Comparison of ENCODE assay signal across 21 mouse cellular contexts in genomic region chr10:83979930-83980329, GRCm38 (mm10).
"Had no signal": no experiment of that assay in that cellular context is flagged by ENCODE, and none has a peak within 500 bp of the region (broad histone marks: within the 10 kb centered on the region; RNA-seq: fewer than 3 reads in every experiment).

No protein-coding gene starts in this region.

- H3K9me3 ChIP-seq: limb, embryonic 10.5 days; limb, embryonic 13.5 days; liver, embryonic 12.5 days; liver, embryonic 15.5 days; lung, embryonic 15.5 days; midbrain, embryonic 12.5 days; midbrain, embryonic 15.5 days; neural tube, embryonic 13.5 days; stomach, embryonic 15.5 days had no signal

- H3K27ac ChIP-seq: kidney, postnatal 0 days; layer of hippocampus, adult 2 months; limb, embryonic 10.5 days; limb, embryonic 13.5 days; liver, embryonic 12.5 days; liver, embryonic 15.5 days; lung, embryonic 15.5 days; midbrain, embryonic 12.5 days; midbrain, embryonic 15.5 days; neural tube, embryonic 13.5 days; stomach, embryonic 15.5 days had no signal

- H3K9ac ChIP-seq: limb, embryonic 13.5 days; liver, embryonic 12.5 days; liver, embryonic 15.5 days; lung, embryonic 15.5 days; midbrain, embryonic 12.5 days; midbrain, embryonic 15.5 days; neural tube, embryonic 13.5 days; stomach, embryonic 15.5 days had no signal

- ATAC-seq: liver, embryonic 12.5 days; midbrain, embryonic 15.5 days had no signal

- H3K4me2 ChIP-seq: limb, embryonic 13.5 days; liver, embryonic 12.5 days; liver, embryonic 15.5 days; lung, embryonic 15.5 days; midbrain, embryonic 12.5 days; midbrain, embryonic 15.5 days; neural tube, embryonic 13.5 days; stomach, embryonic 15.5 days had no signal

- H3K4me3 ChIP-seq: layer of hippocampus, adult 2 months; limb, embryonic 10.5 days; limb, embryonic 13.5 days; liver, embryonic 12.5 days; liver, embryonic 15.5 days; lung, embryonic 15.5 days; midbrain, embryonic 12.5 days; midbrain, embryonic 15.5 days; neural tube, embryonic 13.5 days; stomach, embryonic 15.5 days had no signal

- H3K27me3 ChIP-seq: limb, embryonic 13.5 days; liver, embryonic 12.5 days; liver, embryonic 15.5 days; lung, embryonic 15.5 days; midbrain, embryonic 12.5 days; midbrain, embryonic 15.5 days; neural tube, embryonic 13.5 days; stomach, embryonic 15.5 days had no signal

- H3K4me1 ChIP-seq: limb, embryonic 10.5 days; liver, embryonic 12.5 days; liver, embryonic 15.5 days; stomach, embryonic 15.5 days had no signal

- H3K36me3 ChIP-seq: limb, embryonic 10.5 days; limb, embryonic 13.5 days; liver, embryonic 12.5 days; liver, embryonic 15.5 days; lung, embryonic 15.5 days; midbrain, embryonic 12.5 days; midbrain, embryonic 15.5 days; neural tube, embryonic 13.5 days; stomach, embryonic 15.5 days had no signal

- DNase-seq: kidney, postnatal 25 days; layer of hippocampus, adult 9-11 months; liver; lung, adult 18-20 months; lung, postnatal 10 days; lung, postnatal 36 days; retina, postnatal 1 day; right cerebral cortex, postnatal 25 days; spleen, adult 18-20 months; thymus, postnatal 36 days had no signal
